In genomic region chr13:93498211-93499166, GRCm38 (mm10) we compare ENCODE assay signal across 8 mouse cellular contexts. TPM values are rescaled to one million over a fixed set of nuclear protein-coding genes. Genes with fewer than 3 reads are reported as not detected.
DNase-seq lines count a peak whose midpoint lies in the region; ATAC-seq and TF ChIP-seq lines count a peak whose summit lies in the region.

No protein-coding gene starts in this region.

- H3K27me3 ChIP-seq in intestine, embryonic 16.5 days (replicated peaks; ENCODE audit: control insufficient read depth, insufficient read depth, low read length), result no peaks in the 10 kb centered on the region
- no peaks in the 10 kb centered on the region for H3K27me3 ChIP-seq in limb, embryonic 15.5 days
- no peaks in the 10 kb centered on the region for H3K27me3 ChIP-seq in midbrain, embryonic 16.5 days (ENCODE audit: control insufficient read depth, insufficient read depth, low read depth, low read length)
- H3K27me3 ChIP-seq in spleen, adult 2 months (ENCODE audit: control insufficient read depth, insufficient read depth, low read length), result peaks cover 8% of the 10 kb centered on the region

- under 1% methylated on average over 94 of the region's 94 CpGs for WGBS in intestine, embryonic 16.5 days
- WGBS in limb, embryonic 15.5 days, result under 1% methylated on average over 94 of the region's 94 CpGs
- under 1% methylated on average over 94 of the region's 94 CpGs for WGBS in midbrain, embryonic 16.5 days
- WGBS in spleen, adult 2 months, result 1% methylated on average over 90 of the region's 94 CpGs

- peak; percentile 11 to 53 for DNase-seq in urinary bladder, adult 18-20 months (ENCODE audit: low spot score in 2 of 2)
- DNase-seq in urinary bladder, postnatal 10 days (ENCODE audit: low spot score), result no peak
- DNase-seq in embryo, embryonic 11.5 days (ENCODE audit: low read depth, low spot score), result peak; percentile 22
- peak; percentile 48 to 72 for DNase-seq in gastrocnemius, postnatal 4 days (ENCODE audit: low spot score in 2 of 2)
- DNase-seq in spleen, adult 2 months (ENCODE audit: low read depth in 1 of 2, low spot score in 2 of 2), result peak in 1 of 2 experiments; percentile 18

- peak overlapping the region; percentile 95 for H3K27ac ChIP-seq in intestine, embryonic 16.5 days (ENCODE audit: low read length)
- H3K27ac ChIP-seq in limb, embryonic 15.5 days, result peak overlapping the region; percentile 97
- H3K27ac ChIP-seq in midbrain, embryonic 16.5 days (ENCODE audit: low read length), result peak overlapping the region; percentile 92
- peak overlapping the region; percentile 62 for H3K27ac ChIP-seq in spleen, adult 2 months (ENCODE audit: insufficient read depth, low read length)

- peak overlapping the region; percentile 87 for H3K4me2 ChIP-seq in intestine, embryonic 16.5 days (ENCODE audit: low read depth, low read length)
- H3K4me2 ChIP-seq in limb, embryonic 15.5 days, result peak overlapping the region; percentile 78
- H3K4me2 ChIP-seq in midbrain, embryonic 16.5 days (ENCODE audit: low read length), result peak overlapping the region; percentile 94

- peak; percentile 48 for ATAC-seq in intestine, embryonic 16.5 days
- ATAC-seq in limb, embryonic 15.5 days (ENCODE audit: insufficient number of reproducible peaks, low FRiP score, low TSS enrichment, low read depth), result peak; percentile 16
- ATAC-seq in midbrain, embryonic 16.5 days, result peak; percentile 55

- no peak for TF ChIP-seq POLR2A in spleen, adult 2 months (IDR thresholded peaks at IDR 0.05; ENCODE audit: low read depth, low read length)

- H3K9ac ChIP-seq in intestine, embryonic 16.5 days (ENCODE audit: low read depth, low read length), result peak overlapping the region; percentile 91
- peak overlapping the region; percentile 98 for H3K9ac ChIP-seq in limb, embryonic 15.5 days
- peak overlapping the region; percentile 94 for H3K9ac ChIP-seq in midbrain, embryonic 16.5 days (ENCODE audit: low read depth, low read length)

- H3K9me3 ChIP-seq in intestine, embryonic 16.5 days (ENCODE audit: control insufficient read depth, low read length), result no peaks in the 10 kb centered on the region
- no peaks in the 10 kb centered on the region for H3K9me3 ChIP-seq in limb, embryonic 15.5 days
- no peaks in the 10 kb centered on the region for H3K9me3 ChIP-seq in midbrain, embryonic 16.5 days (replicated peaks; ENCODE audit: control insufficient read depth, low read length, poor library complexity, severe bottlenecking)

- peak overlapping the region; percentile 83 for H3K4me3 ChIP-seq in intestine, embryonic 16.5 days (ENCODE audit: low read length)
- peak overlapping the region; percentile 97 for H3K4me3 ChIP-seq in limb, embryonic 15.5 days
- H3K4me3 ChIP-seq in midbrain, embryonic 16.5 days (ENCODE audit: low read depth, low read length), result peak overlapping the region; percentile 100
- peak overlapping the region; percentile 97 for H3K4me3 ChIP-seq in spleen, adult 2 months (ENCODE audit: extremely low read depth, insufficient read depth, insufficient read length)

- peaks cover 11% of the 10 kb centered on the region for H3K4me1 ChIP-seq in intestine, embryonic 16.5 days (ENCODE audit: control insufficient read depth, insufficient read depth, low read length)
- 0 out of 2 replicates have a peak, but pooled peaks cover 7% of the 10 kb centered on the region for H3K4me1 ChIP-seq in limb, embryonic 15.5 days
- peaks cover 28% of the 10 kb centered on the region for H3K4me1 ChIP-seq in midbrain, embryonic 16.5 days (ENCODE audit: control insufficient read depth, insufficient read depth, low read length)
- peaks cover 3% of the 10 kb centered on the region for H3K4me1 ChIP-seq in spleen, adult 2 months (ENCODE audit: control insufficient read depth, insufficient read depth, insufficient read length)

- no peaks in the 10 kb centered on the region; the same call in 1 of the 2 replicates for H3K36me3 ChIP-seq in intestine, embryonic 16.5 days (ENCODE audit: control insufficient read depth, insufficient read depth, low read length)
- H3K36me3 ChIP-seq in limb, embryonic 15.5 days, result peaks cover 5% of the 10 kb centered on the region; the same call in 1 of the 2 replicates
- H3K36me3 ChIP-seq in midbrain, embryonic 16.5 days (ENCODE audit: control insufficient read depth, insufficient read depth, low read length), result peaks cover 2% of the 10 kb centered on the region; the same call in 1 of the 2 replicates
- H3K36me3 ChIP-seq in spleen, adult 2 months (ENCODE audit: control insufficient read depth, insufficient read depth, low read length), result no peaks in the 10 kb centered on the region; the same call in 1 of the 2 replicates

- no peak for TF ChIP-seq CTCF in spleen, adult 2 months (IDR thresholded peaks at IDR 0.05; ENCODE audit: extremely low read depth, insufficient read depth, insufficient read length, insufficient replicate concordance)

RNA-seq across cellular contexts. Expression of gene Jmy, which starts 1.1 kb away (rescaled TPM):
- total RNA-seq in gastrocnemius, postnatal 4 days (2021), result 10 to 100 TPM; 23.2 to 25.2 TPM
- 1.9 and 2.2 TPM in 2 replicates for polyA plus RNA-seq in intestine, embryonic 16.5 days (2015; fragmentation: Nextera tagmentation; extraction: Ambion mirVana)
- polyA plus RNA-seq in limb, embryonic 15.5 days (2015; fragmentation: Nextera tagmentation; extraction: Ambion mirVana), result 4.6 and 5.7 TPM in 2 replicates
- 3.2 and 3.5 TPM in 2 replicates for polyA plus RNA-seq in midbrain, embryonic 16.5 days (2015; fragmentation: Nextera tagmentation; extraction: Ambion mirVana)
- polyA plus RNA-seq in spleen, adult 2 months (2012; rRNA removed), result 5.1 and 7.7 TPM in 2 replicates
